ENCODE assay signal across 9 mouse cellular contexts in the genomic region with DNA sequence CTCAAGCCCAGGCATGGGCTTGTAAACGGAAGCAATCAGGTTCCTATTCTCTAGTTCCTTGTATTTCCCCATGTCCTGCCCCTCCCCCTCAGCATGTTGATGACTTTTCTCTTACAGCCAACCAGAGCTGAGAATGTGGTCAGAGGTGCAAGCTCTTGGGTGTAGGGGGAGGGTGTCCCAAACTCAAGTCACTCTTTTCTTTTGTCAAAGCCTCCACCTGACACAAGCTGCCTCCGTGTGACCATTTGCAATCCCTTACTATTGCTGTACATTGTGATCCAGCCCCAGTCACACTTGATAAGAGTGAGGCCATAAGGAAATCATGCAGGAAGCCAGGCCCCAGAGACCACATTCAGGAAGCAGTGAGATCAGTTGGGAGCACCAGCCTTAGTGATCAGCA.
DNase-seq lines count a peak whose midpoint lies in the region; ATAC-seq and TF ChIP-seq lines count a peak whose summit lies in the region.
"Had no signal": no experiment of that assay in that cellular context is flagged by ENCODE, and none has a peak within 500 bp of the region (broad histone marks: within the 10 kb centered on the region; RNA-seq: fewer than 3 reads in every experiment).

No protein-coding gene starts in this region.

- DNase-seq in forebrain, embryonic 10.5 days (ENCODE audit: extremely low spot score, low spot score): no peak
- peak; percentile 65 for DNase-seq in CD4-positive helper T cell, adult 2 months (ENCODE audit: low read depth, low spot score)
- no peak for DNase-seq in kidney, postnatal 10 days
- no peak for DNase-seq in ovary, postnatal 36 days (ENCODE audit: low spot score)
- DNase-seq in forebrain, postnatal 0 days: no peak

- H3K9me3 ChIP-seq in forebrain, embryonic 10.5 days: no peaks in the 10 kb centered on the region
- no peaks in the 10 kb centered on the region for H3K9me3 ChIP-seq in forebrain, embryonic 13.5 days (replicated peaks)
- H3K9me3 ChIP-seq in intestine, embryonic 16.5 days (ENCODE audit: control insufficient read depth, low read length): no peaks in the 10 kb centered on the region
- H3K9me3 ChIP-seq in forebrain, postnatal 0 days (ENCODE audit: low read length): no peaks in the 10 kb centered on the region
- H3K9me3 ChIP-seq: liver, embryonic 15.5 days had no signal

- peak overlapping the region; percentile 48; the same call in 1 of the 2 replicates for H3K27ac ChIP-seq in forebrain, embryonic 10.5 days
- H3K27ac ChIP-seq in forebrain, embryonic 13.5 days: no peak overlapping the region
- H3K27ac ChIP-seq in intestine, embryonic 16.5 days (ENCODE audit: low read length): peak overlapping the region; percentile 84
- no peak overlapping the region for H3K27ac ChIP-seq in forebrain, postnatal 0 days (ENCODE audit: low read depth, low read length)
- H3K27ac ChIP-seq: liver, embryonic 15.5 days had no signal

- 30% methylated on average over 2 of the region's 2 CpGs for WGBS in forebrain, embryonic 10.5 days
- WGBS in forebrain, embryonic 13.5 days: 35% methylated on average over 2 of the region's 2 CpGs
- WGBS in intestine, embryonic 16.5 days: 29% methylated on average over 2 of the region's 2 CpGs
- WGBS in forebrain, postnatal 0 days: 34% methylated on average over 2 of the region's 2 CpGs

- no peak overlapping the region for H3K4me3 ChIP-seq in forebrain, embryonic 10.5 days
- H3K4me3 ChIP-seq in forebrain, embryonic 13.5 days: no peak overlapping the region
- H3K4me3 ChIP-seq in intestine, embryonic 16.5 days (ENCODE audit: low read length): no peak overlapping the region
- no peak overlapping the region for H3K4me3 ChIP-seq in forebrain, postnatal 0 days (ENCODE audit: low read depth, low read length)
- H3K4me3 ChIP-seq: liver, embryonic 15.5 days had no signal

- no peak for ATAC-seq in forebrain, embryonic 13.5 days
- ATAC-seq in intestine, embryonic 16.5 days: peak; percentile 75
- peak; percentile 25; the same call in 1 of the 2 replicates for ATAC-seq in monocyte, adult 5-6 weeks (replicated peaks; ENCODE audit: insufficient number of reproducible peaks, low FRiP score, low TSS enrichment, poor library complexity, severe bottlenecking)
- no peak for ATAC-seq in forebrain, postnatal 0 days

- H3K9ac ChIP-seq in forebrain, embryonic 13.5 days: no peak overlapping the region
- no peak overlapping the region for H3K9ac ChIP-seq in intestine, embryonic 16.5 days (ENCODE audit: low read depth, low read length)
- no peak overlapping the region for H3K9ac ChIP-seq in forebrain, postnatal 0 days
- H3K9ac ChIP-seq: liver, embryonic 15.5 days had no signal

- no peak for TF ChIP-seq CTCF in forebrain, postnatal 0 days (IDR thresholded peaks at IDR 0.05; ENCODE audit: low read depth)

- peaks cover 18% of the 10 kb centered on the region for H3K36me3 ChIP-seq in forebrain, embryonic 10.5 days (replicated peaks)
- peaks cover 8% of the 10 kb centered on the region; the same call in 1 of the 2 replicates for H3K36me3 ChIP-seq in forebrain, embryonic 13.5 days (ENCODE audit: poor library complexity, severe bottlenecking)
- no peaks in the 10 kb centered on the region for H3K36me3 ChIP-seq in intestine, embryonic 16.5 days (ENCODE audit: control insufficient read depth, insufficient read depth, low read length)
- H3K36me3 ChIP-seq in forebrain, postnatal 0 days (ENCODE audit: insufficient read depth): 0 out of 2 replicates have a peak, but pooled peaks cover 5% of the 10 kb centered on the region
- H3K36me3 ChIP-seq: liver, embryonic 15.5 days had no signal

- no peak overlapping the region for H3K4me2 ChIP-seq in forebrain, embryonic 13.5 days
- no peak overlapping the region for H3K4me2 ChIP-seq in intestine, embryonic 16.5 days (ENCODE audit: low read depth, low read length)
- H3K4me2 ChIP-seq in forebrain, postnatal 0 days (ENCODE audit: low read depth): no peak overlapping the region
- H3K4me2 ChIP-seq: liver, embryonic 15.5 days had no signal

- no peaks in the 10 kb centered on the region for H3K27me3 ChIP-seq in forebrain, embryonic 10.5 days (ENCODE audit: poor library complexity, severe bottlenecking)
- no peaks in the 10 kb centered on the region for H3K27me3 ChIP-seq in forebrain, embryonic 13.5 days
- no peaks in the 10 kb centered on the region for H3K27me3 ChIP-seq in intestine, embryonic 16.5 days (replicated peaks; ENCODE audit: control insufficient read depth, insufficient read depth, low read length)
- H3K27me3 ChIP-seq in forebrain, postnatal 0 days (ENCODE audit: insufficient read depth, low read length): no peaks in the 10 kb centered on the region
- H3K27me3 ChIP-seq: liver, embryonic 15.5 days had no signal

- H3K4me1 ChIP-seq in forebrain, embryonic 10.5 days: peaks cover 36% of the 10 kb centered on the region
- 0 out of 2 replicates have a peak, but pooled peaks cover 4% of the 10 kb centered on the region for H3K4me1 ChIP-seq in forebrain, embryonic 13.5 days
- peaks cover 24% of the 10 kb centered on the region for H3K4me1 ChIP-seq in intestine, embryonic 16.5 days (ENCODE audit: control insufficient read depth, insufficient read depth, low read length)
- no peaks in the 10 kb centered on the region for H3K4me1 ChIP-seq in forebrain, postnatal 0 days (ENCODE audit: insufficient read depth)

Comparison
In these comparisons a context has a peak if more than half of its experiments do, and no peak if none do; other contexts are left out.
1. H3K27ac ChIP-seq: peak in forebrain, embryonic 10.5 days (single experiment) and intestine, embryonic 16.5 days (single experiment); none in forebrain, embryonic 13.5 days (single experiment) and forebrain, postnatal 0 days (single experiment).
2. ATAC-seq: peak in intestine, embryonic 16.5 days (single experiment) and monocyte, adult 5-6 weeks (single experiment); none in forebrain, embryonic 13.5 days (single experiment) and forebrain, postnatal 0 days (single experiment).